Mouse (Mus musculus) thymus, adult 2 months (tissue): ENCODE data around the gene Manf. TPM values are rescaled to one million over a fixed set of nuclear protein-coding genes. Genes with fewer than 3 reads are reported as not detected.

Source experiments
- DNase-seq: peaks from one replicate; pipeline ENCODE4 v3.0.0; 2021
- H3K27ac ChIP-seq: fragments of 200-500 bp; 2 replicates; pipeline ENCODE4 v1.5.1; 2012; ENCODE audit warnings: low read length, control low read depth; ENCODE audit not compliant: control insufficient read depth, insufficient read depth
- H3K27me3 ChIP-seq: fragments of 200-500 bp; 2 replicates; pipeline ENCODE4 v1.6.1; 2012; ENCODE audit warnings: mild to moderate bottlenecking, low read length, moderate library complexity, mixed read lengths; ENCODE audit not compliant: control insufficient read depth, insufficient read depth
- H3K36me3 ChIP-seq: fragments of 200-500 bp; 2 replicates; pipeline ENCODE4 v1.6.1; 2012; ENCODE audit warnings: mild to moderate bottlenecking, low read length, moderate library complexity; ENCODE audit not compliant: control insufficient read depth, insufficient read depth
- H3K4me1 ChIP-seq: fragments of 200-500 bp; replicated peaks from 2 replicates; pipeline ENCODE4 v1.6.1; 2012; ENCODE audit warnings: low read length; ENCODE audit not compliant: control insufficient read depth, insufficient read depth
- H3K4me3 ChIP-seq: fragments of 200-500 bp; 2 replicates; pipeline ENCODE4 v1.5.1; 2012; ENCODE audit warnings: mild to moderate bottlenecking, low read length, control low read depth, moderate library complexity; ENCODE audit not compliant: control insufficient read depth, insufficient read depth
- CTCF ChIP-seq: fragments of 200-500 bp; IDR thresholded peaks from 2 replicates; pipeline ENCODE4 v1.5.1; 2012; ENCODE audit warnings: mild to moderate bottlenecking, control low read depth, low read length, moderate library complexity, borderline replicate concordance; ENCODE audit not compliant: control insufficient read depth, poor library complexity, insufficient read depth; ENCODE audit errors: extremely low read depth
- POLR2A ChIP-seq: fragments of 200-500 bp; IDR thresholded peaks from 2 replicates; pipeline ENCODE4 v1.6.1; 2012; ENCODE audit warnings: mild to moderate bottlenecking, low read length, control low read depth, moderate library complexity; ENCODE audit not compliant: control insufficient read depth, poor library complexity, insufficient read depth; ENCODE audit errors: extremely low read depth
- WGBS: fragments of 180-500 bp; shearing (Covaris S2); methylation state at CpG from one replicate; pipeline ENCODE4 v1.1.7; 2018; 5-methylcytosine and 5-hydroxymethylcytosine counted together
- polyA plus RNA-seq: library from polyadenylated mRNA; depleted of rRNA; stranded (reverse); fragments of >200 nt; gene quantifications from 2 replicates; pipeline ENCODE4 v1.2.3, GENCODE M21; 2012

The Manf gene
- polyA plus RNA-seq, 1 experiment: 12.5 TPM

DNA sequence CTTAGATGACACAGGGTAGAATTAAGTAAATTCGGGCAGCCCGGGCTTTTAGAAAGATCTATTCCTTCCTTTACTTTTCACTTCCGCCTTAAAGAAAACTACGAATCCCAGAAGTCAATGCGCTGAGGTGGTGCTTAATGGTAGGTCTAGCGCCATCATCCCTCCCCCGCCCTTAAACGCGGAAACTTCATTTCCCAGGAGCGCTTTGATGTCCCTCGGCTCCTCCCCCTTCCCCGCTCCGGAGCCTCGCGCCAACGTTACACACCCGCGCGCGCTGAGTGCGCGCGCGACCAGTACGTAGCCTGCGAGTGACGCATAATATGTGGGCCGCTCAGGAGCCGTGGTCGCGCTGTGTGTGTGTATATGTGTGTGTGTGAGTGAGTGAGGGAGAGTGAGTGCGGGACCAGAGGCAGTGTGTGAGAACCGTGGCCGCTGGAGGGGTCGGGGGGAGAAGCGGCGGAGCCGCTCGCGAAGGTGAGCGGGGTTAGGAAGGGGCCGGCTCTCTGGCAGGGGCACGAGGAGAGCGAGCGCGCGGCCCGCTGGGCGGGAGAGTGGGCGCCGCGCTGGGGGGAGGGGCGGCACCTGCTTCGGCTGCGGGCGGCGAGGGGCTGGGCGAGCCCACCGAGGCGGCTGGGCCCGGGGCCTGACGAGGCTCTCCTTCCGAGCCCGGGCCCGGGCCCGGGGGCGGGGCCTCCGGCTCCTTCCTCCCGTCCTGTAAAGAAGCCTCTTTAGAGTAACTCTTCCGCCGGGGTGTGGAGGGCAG lies 70.0 kb downstream of the Manf start, which contains the start of gene Dcaf1:
Gene Dcaf1, plus strand, starts transcription at position 257 of the 763 bp plus-strand sequence.
- Histone ChIP-seq H3K27me3 (no peaks in the 10 kb centered on the region), H3K36me3 (no peaks in the 10 kb centered on the region), H3K27ac (peak within 1 kb of the TSS; percentile 59; the same call in 1 of the 2 replicates), H3K4me3 (peak within 1 kb of the TSS; percentile 55), H3K4me1 (peaks cover 3% of the 10 kb centered on the region; the same call in 1 of the 2 replicates)
- peak; percentile 94 for DNase-seq
- TF ChIP-seq POLR2A (peak; percentile 52; the same call in 1 of the 2 replicates), CTCF (peak; percentile 54; the same call in 1 of the 2 replicates)
- under 1% methylated on average over 70 of the region's 71 CpGs for WGBS

DNA sequence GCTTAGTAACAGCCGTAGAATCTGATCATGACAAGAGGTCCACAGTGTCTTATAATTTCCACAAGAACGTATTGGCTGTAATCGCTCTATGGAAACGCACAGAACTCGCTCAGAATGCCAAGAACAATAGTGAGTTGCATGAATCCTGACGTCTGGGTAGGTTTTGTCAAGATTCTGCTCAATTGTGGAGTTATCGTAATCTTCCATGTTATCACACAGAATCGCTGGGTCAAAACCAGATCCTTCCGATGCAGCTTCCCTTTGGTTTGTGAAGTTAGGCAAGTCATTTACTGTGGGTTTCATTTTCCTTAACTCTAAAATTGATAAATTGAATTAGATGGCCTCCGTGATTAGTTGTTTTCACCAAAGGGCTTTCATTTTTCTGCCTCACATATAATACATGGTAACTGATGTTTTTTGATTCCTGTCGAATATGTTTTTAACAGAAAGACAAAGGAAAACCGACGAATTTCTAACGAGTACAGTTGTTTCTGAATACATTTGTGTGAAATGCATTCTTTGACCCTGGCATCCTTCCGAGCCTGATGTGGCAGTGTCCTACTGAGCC lies 70.6 kb downstream of the Manf start:
- Histone ChIP-seq H3K27ac (no peak overlapping the region), H3K36me3 (no peaks in the 10 kb centered on the region), H3K27me3 (no peaks in the 10 kb centered on the region), H3K4me3 (no peak overlapping the region), H3K4me1 (peaks cover 3% of the 10 kb centered on the region; the same call in 1 of the 2 replicates)
- no peak for TF ChIP-seq CTCF
- no peak for TF ChIP-seq POLR2A
- peak; percentile 15 for DNase-seq
- 13% methylated on average over 15 of the region's 15 CpGs for WGBS

DNA sequence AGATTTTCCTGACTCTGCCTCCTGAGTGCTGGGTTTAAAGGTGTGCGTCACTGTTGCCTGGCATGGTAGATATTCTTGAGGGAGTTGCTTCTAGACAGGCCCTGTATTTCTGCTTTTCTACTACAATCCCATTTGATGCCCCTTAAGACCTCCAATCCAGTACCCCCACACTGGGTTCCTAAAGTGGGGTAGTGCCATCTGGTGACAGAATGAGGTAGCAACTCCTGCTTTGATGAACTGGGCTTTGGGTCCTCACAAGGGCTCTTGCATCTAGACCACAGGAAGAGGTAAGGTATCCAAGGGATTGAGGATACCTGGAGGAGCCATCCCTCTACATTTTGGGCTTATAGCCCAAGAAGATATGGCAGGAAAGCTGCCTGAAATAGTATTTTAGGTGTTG lies 72.6 kb downstream of the Manf start:
- 91% methylated on average over 1 of the region's 1 CpGs for WGBS
- Histone ChIP-seq H3K27ac (no peak overlapping the region), H3K27me3 (no peaks in the 10 kb centered on the region), H3K4me1 (peaks cover 3% of the 10 kb centered on the region; the same call in 1 of the 2 replicates), H3K4me3 (no peak overlapping the region), H3K36me3 (no peaks in the 10 kb centered on the region)
- TF ChIP-seq CTCF: no peak
- no peak for TF ChIP-seq POLR2A
- DNase-seq: peak; percentile 35

DNA sequence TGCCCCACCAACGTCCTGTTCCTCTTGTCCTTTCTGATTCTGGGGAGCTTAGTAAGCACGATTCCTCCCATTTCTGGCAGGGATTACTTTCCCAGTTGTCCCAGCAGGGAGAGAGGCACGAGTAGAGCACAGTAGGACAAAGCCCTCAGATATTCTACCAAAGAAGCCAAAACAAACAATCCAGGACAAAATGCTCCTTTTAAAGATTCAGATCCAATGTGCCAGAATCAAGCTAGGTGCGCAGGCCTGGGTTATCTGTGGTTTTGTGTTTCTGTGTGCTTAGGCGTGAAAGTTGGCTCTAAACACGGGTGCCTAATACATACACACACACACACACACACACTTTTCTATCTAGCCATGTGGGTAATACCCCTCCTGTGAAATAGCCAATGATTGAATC lies 73.6 kb downstream of the Manf start:
- Histone ChIP-seq H3K27me3 (no peaks in the 10 kb centered on the region), H3K27ac (no peak overlapping the region), H3K4me3 (no peak overlapping the region), H3K4me1 (peaks cover 1% of the 10 kb centered on the region; the same call in 1 of the 2 replicates), H3K36me3 (no peaks in the 10 kb centered on the region)
- 88% methylated on average over 6 of the region's 6 CpGs for WGBS
- no peak for DNase-seq
- TF ChIP-seq CTCF: no peak
- TF ChIP-seq POLR2A: no peak

DNA sequence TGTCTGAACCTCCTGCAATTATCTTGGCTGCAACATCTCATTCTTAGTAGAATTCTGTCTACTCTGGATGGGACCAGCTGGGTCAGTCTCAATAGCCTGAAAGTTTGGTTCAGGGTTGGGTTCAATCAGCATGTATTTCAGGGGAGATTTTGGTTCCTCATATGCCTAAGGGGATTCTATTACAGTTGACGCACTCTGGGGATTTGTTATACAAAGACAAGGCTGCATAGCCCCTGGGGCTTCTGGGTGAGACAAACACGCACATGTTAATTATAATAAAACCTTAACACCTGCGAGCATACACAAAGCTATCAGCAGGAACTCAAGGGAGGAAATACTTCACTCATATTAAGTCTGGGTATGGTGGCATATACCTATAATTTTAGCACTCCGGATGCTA lies 85.3 kb downstream of the Manf start:
- Histone ChIP-seq H3K27me3 (no peaks in the 10 kb centered on the region), H3K4me3 (no peak overlapping the region), H3K27ac (no peak overlapping the region), H3K36me3 (no peaks in the 10 kb centered on the region), H3K4me1 (no peaks in the 10 kb centered on the region)
- DNase-seq: no peak
- WGBS: 92% methylated on average over 4 of the region's 4 CpGs
- TF ChIP-seq CTCF (no peak), POLR2A (no peak)

DNA sequence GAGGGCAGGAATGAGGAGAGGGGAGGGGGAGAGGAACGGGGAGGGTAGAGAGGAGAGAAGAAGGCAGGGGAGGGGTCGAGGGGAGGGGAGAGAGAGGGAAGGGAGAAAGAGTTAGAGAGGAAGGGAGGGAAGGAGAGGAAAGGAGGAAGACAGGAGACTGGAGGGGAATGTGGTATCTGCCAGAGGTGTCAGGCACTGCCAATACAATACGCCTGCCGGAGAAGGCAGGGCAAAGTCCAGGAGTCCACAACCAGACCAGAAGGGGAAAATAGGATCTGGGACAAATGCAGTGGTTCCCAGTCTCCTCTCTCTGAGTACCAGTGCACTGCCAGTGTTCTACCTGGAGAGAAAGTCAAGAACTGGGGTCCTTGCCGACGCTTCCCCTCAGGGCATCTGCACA lies 100.9 kb downstream of the Manf start:
- no peak for DNase-seq
- no peaks in the 10 kb centered on the region for H3K27me3 ChIP-seq
- peaks cover 9% of the 10 kb centered on the region for H3K4me1 ChIP-seq
- 71% methylated on average over 6 of the region's 6 CpGs for WGBS
- TF ChIP-seq POLR2A: no peak
- TF ChIP-seq CTCF: no peak
- H3K4me3 ChIP-seq: no peak overlapping the region
- no peak overlapping the region for H3K27ac ChIP-seq
- H3K36me3 ChIP-seq: no peaks in the 10 kb centered on the region

DNA sequence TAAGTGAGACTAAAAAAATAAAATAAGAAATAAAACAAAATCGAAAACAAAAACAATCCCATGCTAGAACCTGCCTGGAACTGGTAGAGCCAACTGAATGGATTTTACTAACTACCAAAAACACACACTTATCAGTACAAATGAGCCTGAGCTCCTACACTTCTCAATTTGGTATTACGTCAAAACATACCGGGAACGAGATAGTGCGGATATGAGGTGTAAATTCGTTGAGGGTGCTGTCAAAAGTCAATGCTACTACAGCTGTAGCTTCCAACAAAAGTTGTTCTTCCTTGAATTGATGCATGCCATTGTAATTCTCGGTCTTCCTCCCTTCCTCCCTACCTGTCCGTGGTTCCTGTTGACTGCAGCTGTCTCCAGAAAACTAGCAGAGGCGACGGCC lies 102.4 kb downstream of the Manf start:
- H3K4me1 ChIP-seq: peaks cover 9% of the 10 kb centered on the region
- H3K36me3 ChIP-seq: no peaks in the 10 kb centered on the region
- H3K27me3 ChIP-seq: no peaks in the 10 kb centered on the region
- peak overlapping the region; percentile 92; the same call in 1 of the 2 replicates for H3K4me3 ChIP-seq
- WGBS: 12% methylated on average over 10 of the region's 10 CpGs
- TF ChIP-seq POLR2A (no peak), CTCF (no peak)
- H3K27ac ChIP-seq: no peak overlapping the region
- DNase-seq: no peak
